Mouse (Mus musculus) CH12.LX (cell line): ENCODE data around the gene Uvssa. TPM values are rescaled to one million over a fixed set of nuclear protein-coding genes. Genes with fewer than 3 reads are reported as not detected.

Experiments used
- DNase-seq: peaks from one replicate; pipeline ENCODE4 v3.0.0-alpha.2; 2013; ENCODE audit errors: extremely low read depth
- H3K27ac ChIP-seq: 2 replicates; pipeline ENCODE4 v1.5.1; 2012; ENCODE audit warnings: low read depth, mild to moderate bottlenecking, control low read depth, moderate library complexity; ENCODE audit not compliant: insufficient read depth
- H3K27me3 ChIP-seq: replicated peaks from 2 replicates; pipeline ENCODE3; 2012; ENCODE audit warnings: inconsistent platforms
- H3K36me3 ChIP-seq, 2 experiments: replicated peaks in 1 of 2; 2 replicates each; pipeline versions ENCODE3 to v1.6.1; 2012; ENCODE audit warnings: inconsistent platforms in 1 of 2, low read length in 1 of 2, mild to moderate bottlenecking in 1 of 2, mixed read lengths in 1 of 2, moderate library complexity in 1 of 2; ENCODE audit not compliant: control insufficient read depth in 1 of 2, insufficient read depth in 1 of 2
- H3K4me1 ChIP-seq, 2 experiments: 2 replicates each; pipeline ENCODE4 v1.6.1; 2012; ENCODE audit warnings: inconsistent platforms in 1 of 2, moderate library complexity in 1 of 2; ENCODE audit not compliant: insufficient read depth in 2 of 2, control insufficient read depth in 1 of 2
- H3K4me2 ChIP-seq: 2 replicates; pipeline ENCODE4 v1.6.1; 2012; ENCODE audit warnings: low read depth, mild to moderate bottlenecking, control low read depth; ENCODE audit not compliant: poor library complexity, insufficient read depth, severe bottlenecking
- H3K4me3 ChIP-seq, 3 experiments: fragments of 150-350 bp in 1 of 3; sonication (generic) in 1 of 3; replicated peaks in 1 of 3; 2 replicates each; pipeline versions ENCODE3 to v1.5.1; 2011 to 2012; ENCODE audit warnings: low read depth in 2 of 3, low read length in 2 of 3, mild to moderate bottlenecking in 2 of 3, moderate library complexity in 2 of 3, control low read depth in 1 of 3, improper control_type of control experiment in 1 of 3, inconsistent platforms in 1 of 3, mixed read lengths in 1 of 3; ENCODE audit not compliant: poor library complexity in 1 of 3
- H3K79me2 ChIP-seq: replicated peaks from 2 replicates; pipeline ENCODE4 v1.6.1; 2012; ENCODE audit warnings: mild to moderate bottlenecking, moderate library complexity; ENCODE audit not compliant: control insufficient read depth, poor library complexity, insufficient read depth, severe bottlenecking; ENCODE audit errors: extremely low read depth
- H3K9ac ChIP-seq: 2 replicates; pipeline ENCODE4 v1.6.1; 2012; ENCODE audit warnings: low read depth, mild to moderate bottlenecking, control low read depth, moderate library complexity; ENCODE audit not compliant: insufficient read depth
- H3K9me3 ChIP-seq: replicated peaks from 2 replicates; pipeline ENCODE3; 2012; ENCODE audit warnings: low read length, inconsistent platforms, mixed read lengths
- BHLHE40 ChIP-seq: IDR thresholded peaks from 2 replicates; pipeline ENCODE4 v1.6.1; 2011; ENCODE audit warnings: mild to moderate bottlenecking, low read depth, low read length, improper control_type of control experiment
- CHD1 ChIP-seq: IDR thresholded peaks from 2 replicates; pipeline ENCODE4 v1.6.1; 2012; ENCODE audit warnings: low read depth, low read length, improper control_type of control experiment, inconsistent platforms
- CHD2 ChIP-seq: IDR thresholded peaks from 2 replicates; pipeline ENCODE4 v1.6.1; 2011; ENCODE audit warnings: low read length, improper control_type of control experiment
- E2F4 ChIP-seq: IDR thresholded peaks from 2 replicates; pipeline ENCODE4 v1.6.1; 2011; ENCODE audit warnings: low read depth, low read length, improper control_type of control experiment; ENCODE audit not compliant: insufficient replicate concordance
- ELF1 ChIP-seq: IDR thresholded peaks from 2 replicates; pipeline ENCODE4 v1.6.1; 2014; ENCODE audit warnings: low read depth, mild to moderate bottlenecking, inconsistent platforms, low read length, improper control_type of control experiment
- EP300 ChIP-seq: IDR thresholded peaks from 2 replicates; pipeline ENCODE4 v1.6.1; 2011; ENCODE audit warnings: low read length, improper control_type of control experiment
- ETS1 ChIP-seq: conservative IDR thresholded peaks from 2 replicates; pipeline ENCODE4 v1.6.1; 2012; ENCODE audit warnings: low read depth, mild to moderate bottlenecking, inconsistent platforms, low read length, improper control_type of control experiment, moderate library complexity
- GABPA ChIP-seq: IDR thresholded peaks from 2 replicates; pipeline ENCODE4 v1.6.1; 2012; ENCODE audit warnings: low read depth, low read length, improper control_type of control experiment, inconsistent platforms; ENCODE audit not compliant: insufficient replicate concordance
- HCFC1 ChIP-seq: IDR thresholded peaks from 2 replicates; pipeline ENCODE4 v1.6.1; 2012; ENCODE audit warnings: low read depth, mild to moderate bottlenecking, inconsistent platforms, low read length, improper control_type of control experiment
- IRF4 ChIP-seq: IDR thresholded peaks from 2 replicates; pipeline ENCODE4 v1.6.1; 2014; ENCODE audit warnings: low read depth, mild to moderate bottlenecking, inconsistent platforms, low read length, improper control_type of control experiment
- JUND ChIP-seq: conservative IDR thresholded peaks from 2 replicates; pipeline ENCODE4 v1.6.1; 2011; ENCODE audit warnings: low read depth, low read length, improper control_type of control experiment
- KAT2A ChIP-seq: IDR thresholded peaks from 2 replicates; pipeline ENCODE4 v1.6.1; 2012; ENCODE audit warnings: low read length, improper control_type of control experiment, inconsistent platforms; ENCODE audit not compliant: insufficient replicate concordance
- MAFK ChIP-seq: IDR thresholded peaks from 2 replicates; pipeline ENCODE4 v1.6.1; 2011; ENCODE audit warnings: low read length, improper control_type of control experiment; ENCODE audit not compliant: insufficient replicate concordance
- MAX ChIP-seq: IDR thresholded peaks from 2 replicates; pipeline ENCODE4 v1.6.1; 2011; ENCODE audit warnings: low read length, improper control_type of control experiment
- MAZ ChIP-seq: IDR thresholded peaks from 2 replicates; pipeline ENCODE4 v1.6.1; 2012; ENCODE audit warnings: low read depth, mild to moderate bottlenecking, inconsistent platforms, low read length, improper control_type of control experiment, moderate library complexity
- MEF2A ChIP-seq: IDR thresholded peaks from 2 replicates; pipeline ENCODE4 v1.6.1; 2014; ENCODE audit warnings: low read depth, mild to moderate bottlenecking, inconsistent platforms, low read length, improper control_type of control experiment, borderline replicate concordance
- MYC ChIP-seq: IDR thresholded peaks from 2 replicates; pipeline ENCODE4 v1.6.1; 2011; ENCODE audit warnings: low read depth, mild to moderate bottlenecking, improper control_type of control experiment, low read length
- NELFE ChIP-seq: IDR thresholded peaks from 2 replicates; pipeline ENCODE4 v1.6.1; 2011; ENCODE audit warnings: low read depth, low read length, improper control_type of control experiment
- NRF1 ChIP-seq: IDR thresholded peaks from 2 replicates; pipeline ENCODE4 v1.6.1; 2014; ENCODE audit warnings: low read depth, mild to moderate bottlenecking, inconsistent platforms, low read length, improper control_type of control experiment, moderate library complexity
- POLR2AphosphoS2 ChIP-seq: IDR thresholded peaks from 2 replicates; pipeline ENCODE4 v1.6.1; 2011; ENCODE audit warnings: low read depth, low read length, improper control_type of control experiment
- RAD21 ChIP-seq: IDR thresholded peaks from 2 replicates; pipeline ENCODE4 v1.6.1; 2011; ENCODE audit warnings: low read depth, mild to moderate bottlenecking, low read length, improper control_type of control experiment, moderate library complexity
- RCOR1 ChIP-seq: conservative IDR thresholded peaks from 2 replicates; pipeline ENCODE4 v1.6.1; 2012; ENCODE audit warnings: low read depth, mild to moderate bottlenecking, inconsistent platforms, low read length, improper control_type of control experiment
- SIN3A ChIP-seq: IDR thresholded peaks from 2 replicates; pipeline ENCODE4 v1.6.1; 2012; ENCODE audit warnings: low read length, improper control_type of control experiment, inconsistent platforms
- UBTF ChIP-seq: IDR thresholded peaks from 2 replicates; pipeline ENCODE4 v1.6.1; 2012; ENCODE audit warnings: low read depth, mild to moderate bottlenecking, inconsistent platforms, low read length, improper control_type of control experiment, moderate library complexity
- USF1 ChIP-seq: IDR thresholded peaks from 2 replicates; pipeline ENCODE4 v1.6.1; 2014; ENCODE audit warnings: low read depth, mild to moderate bottlenecking, inconsistent platforms, low read length, improper control_type of control experiment
- ZC3H11A ChIP-seq: IDR thresholded peaks from 2 replicates; pipeline ENCODE4 v1.6.1; 2012; ENCODE audit warnings: low read depth, mild to moderate bottlenecking, inconsistent platforms, low read length, improper control_type of control experiment
- ZMIZ1 ChIP-seq: IDR thresholded peaks from 2 replicates; pipeline ENCODE4 v1.6.1; 2012; ENCODE audit warnings: low read depth, mild to moderate bottlenecking, inconsistent platforms, low read length, improper control_type of control experiment
- ZNF384 ChIP-seq: IDR thresholded peaks from 2 replicates; pipeline ENCODE4 v1.6.1; 2012; ENCODE audit warnings: low read depth, low read length, improper control_type of control experiment, inconsistent platforms
- dilution Hi-C: fragments of 300-500 bp; cut with MboI; formaldehyde crosslinking; loops from 2 replicates; pipeline ENCODE4 v1.14.3; 2020; ENCODE audit warnings: low sequenced_read_pairs; ENCODE audit not compliant: extremely low pct_unique_long_range_greater_than_20kb, extremely low pct_ligation_motif_present
- in situ Hi-C: fragments of 300-500 bp; cut with MboI; formaldehyde crosslinking; loops from 3 replicates; pipeline ENCODE4 v1.14.3; 2019; ENCODE audit warnings: low sequenced_read_pairs, low pct_ligation_motif_present, low pct_unique_long_range_greater_than_20kb, mixed read lengths
- polyA plus RNA-seq: library from polyadenylated mRNA; unstranded; fragments of >175 nt; gene quantifications from 2 replicates; pipeline ENCODE4 v1.2.1, GENCODE M21; 2012; ENCODE audit warnings: low read depth; ENCODE audit not compliant: insufficient read length
- total RNA-seq, 2 experiments: library from RNA; depleted of rRNA; stranded (reverse); fragments of 300-350 nt in 1 of 2; fragments of >200 nt in 1 of 2; gene quantifications; 2 replicates each; pipeline ENCODE4 v1.2.3; 2012 to 2014

Uvssa gene
- total and polyA plus RNA-seq, 3 experiments = 2.6 to 5.8 (median 2.9) TPM

- Histone ChIP-seq H3K4me1 (peaks cover 0 to 22% of the 10 kb centered on the region in 2 experiments; a peak in 3 of 4 replicates), H3K36me3 (peaks cover 0 to 27% of the 10 kb centered on the region in 2 experiments), H3K9ac (peak overlapping the region; percentile 76), H3K27me3 (no peaks in the 10 kb centered on the region), H3K4me3 (peak overlapping the region; percentile 55 to 99 (median 81)), H3K9me3 (peaks cover 3% of the 10 kb centered on the region), H3K4me2 (peak overlapping the region; percentile 70), H3K27ac (peak overlapping the region; percentile 63), H3K79me2 (peaks cover 40% of the 10 kb centered on the region)
- dilution Hi-C loops (no loop called here), in situ Hi-C loops (no loop called here)
- DNase-seq = no peak
- peak; percentile 77 for TF ChIP-seq ZNF384
- TF ChIP-seq ELF1 = no peak
- no peak for TF ChIP-seq E2F4
- TF ChIP-seq MEF2A = no peak
- peak; percentile 13; the same call in 1 of the 2 replicates for TF ChIP-seq MAX
Measured at GRCm38 (mm10) chr5:33334381-33335272, 43.7 kb upstream of the Uvssa start.

DNA sequence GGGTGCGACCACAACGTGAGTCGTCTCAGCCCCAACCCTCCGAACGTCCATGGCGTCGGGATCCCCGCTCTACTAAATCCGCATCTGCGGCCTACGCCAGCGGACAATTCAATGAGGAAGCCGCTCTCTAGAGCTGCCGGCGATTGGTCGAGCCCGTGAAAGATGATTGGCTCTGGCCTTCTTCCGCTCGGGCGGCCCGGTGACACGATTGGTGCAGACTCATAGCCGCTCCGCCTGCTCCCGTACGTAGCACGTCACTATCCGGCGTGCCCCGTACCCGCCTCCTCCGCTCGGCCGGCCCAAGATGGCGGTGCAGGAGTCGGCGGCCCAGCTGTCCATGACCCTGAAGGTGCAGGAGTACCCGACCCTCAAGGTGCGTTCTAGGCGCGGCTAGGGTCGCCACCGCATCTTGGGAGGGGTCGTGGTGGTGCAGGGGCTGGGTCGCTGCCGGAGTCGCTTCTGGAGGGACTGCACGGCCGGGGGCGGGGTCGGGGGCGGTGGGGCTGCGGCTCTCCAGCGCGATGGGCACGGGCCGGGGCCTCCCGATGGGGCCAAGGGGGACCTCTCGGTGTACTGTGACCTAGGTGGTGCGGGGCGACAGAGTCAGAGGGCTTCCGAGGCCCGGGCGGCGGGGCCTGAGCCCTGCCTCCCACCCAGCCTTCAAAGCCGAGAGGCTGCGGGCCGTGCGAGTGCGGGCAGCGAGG, 42.9 kb upstream of the Uvssa start, which contains the start of gene Maea:
Gene Maea (plus strand): TSS at position 237 of the 704 bp plus-strand sequence.
- peaks cover 47% of the 10 kb centered on the region for H3K79me2 ChIP-seq
- peaks cover 0 to 32% of the 10 kb centered on the region in 2 experiments for H3K36me3 ChIP-seq
- peak within 1 kb of the TSS; percentile 86 for H3K9ac ChIP-seq
- DNase-seq = peak; percentile 96
- in situ Hi-C loops = no loop called here
- dilution Hi-C loops = no loop called here
- peaks cover 3% of the 10 kb centered on the region for H3K9me3 ChIP-seq
- H3K4me2 ChIP-seq = peak within 1 kb of the TSS; percentile 87
- peaks cover 0 to 22% of the 10 kb centered on the region in 2 experiments; a peak in 3 of 4 replicates for H3K4me1 ChIP-seq
- no peaks in the 10 kb centered on the region for H3K27me3 ChIP-seq
- peak within 1 kb of the TSS; percentile 66 to 99 (median 81) for H3K4me3 ChIP-seq
- H3K27ac ChIP-seq = peak within 1 kb of the TSS; percentile 63
- no peak for TF ChIP-seq NRF1
- no peak for TF ChIP-seq MYC
- TF ChIP-seq RCOR1 = no peak
- no peak for TF ChIP-seq E2F4
- no peak for TF ChIP-seq IRF4
- TF ChIP-seq ETS1 = no peak
- TF ChIP-seq BHLHE40 = no peak
- peak; percentile 87 for TF ChIP-seq POLR2AphosphoS2
- TF ChIP-seq ZC3H11A = no peak
- no peak for TF ChIP-seq USF1
- TF ChIP-seq SIN3A = no peak; the same call in none of the 2 replicates
- TF ChIP-seq KAT2A = peak; percentile 53; the same call in 1 of the 2 replicates
- no peak for TF ChIP-seq EP300
- peak; percentile 93 for TF ChIP-seq NELFE
- peak; percentile 73 for TF ChIP-seq ZMIZ1
- peak; percentile 77 for TF ChIP-seq HCFC1
- TF ChIP-seq ZNF384 = no peak
- TF ChIP-seq JUND = no peak
- TF ChIP-seq CHD2 = peak; percentile 94
- TF ChIP-seq RAD21 = no peak
- no peak for TF ChIP-seq MEF2A
- TF ChIP-seq GABPA = no peak
- no peak for TF ChIP-seq CHD1
- TF ChIP-seq MAFK = no peak
- no peak for TF ChIP-seq UBTF
- TF ChIP-seq MAX = no peak
- 0 out of 2 replicates have a peak, but pooled peaks have one; percentile 56 for TF ChIP-seq MAZ
